Mouse (Mus musculus) lung, postnatal 0 days (tissue): ENCODE results near the gene Gmds.

Experiments
- CTCF ChIP-seq: IDR thresholded peaks from 2 replicates; pipeline ENCODE4 v1.5.1; 2016; ENCODE audit warnings: antibody characterized with exemption, mild to moderate bottlenecking
- EP300 ChIP-seq: IDR thresholded peaks from 2 replicates; pipeline ENCODE4 v1.6.1; 2016; ENCODE audit warnings: antibody characterized with exemption, mild to moderate bottlenecking, control low read depth

DNA sequence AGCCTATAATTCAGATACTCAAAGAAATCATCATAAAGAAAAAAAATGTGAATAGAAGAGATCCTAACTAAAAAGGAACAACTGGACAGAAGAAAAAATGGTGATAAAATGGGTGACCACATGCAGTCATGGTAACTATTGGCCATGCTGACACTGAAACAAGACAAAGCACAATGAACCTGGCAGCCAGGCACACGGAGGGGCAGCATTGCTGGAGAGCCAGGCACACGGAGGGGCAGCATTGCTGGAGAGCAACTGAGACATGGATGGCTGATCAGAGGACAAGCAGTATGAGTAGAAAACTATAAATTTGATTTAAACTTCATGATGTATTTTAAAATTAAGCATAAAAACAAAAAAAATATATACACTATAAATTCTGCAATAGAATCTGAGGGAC, 173.0 kb downstream of the Gmds start:
- TF ChIP-seq CTCF (no peak), EP300 (no peak)
